Mouse (Mus musculus) liver, adult 2 months (tissue): ENCODE measurements at regions not wholly inside any gene's neighbourhood (a gene's known extent, or its start where the extent isn't known, plus 50 kb on each side); places are given as distances from the start of the nearest gene placed in this dataset.

Experiments used
- CTCF ChIP-seq: fragments of 200-500 bp; IDR thresholded peaks from 2 replicates; pipeline ENCODE4 v1.5.1; 2011; ENCODE audit warnings: low read depth, low read length, control low read depth
- POLR2A ChIP-seq: fragments of 200-500 bp; IDR thresholded peaks from 2 replicates; pipeline ENCODE4 v1.6.1; 2011; ENCODE audit warnings: low read length, control low read depth; ENCODE audit not compliant: insufficient read depth; ENCODE audit errors: extremely low read depth

GRCm38 (mm10) chr2:83451378-83451777 lies 192.9 kb upstream of the Zc3h15 start:
- TF ChIP-seq POLR2A (no peak), CTCF (no peak)
